Mouse (Mus musculus) embryo, embryonic 9.5 days (tissue): ENCODE measurements around the gene Prlhr.

ENCODE experiments used
- DNase-seq: peaks from one replicate; pipeline ENCODE4 v3.0.0-alpha.2; 2017; ENCODE audit errors: extremely low spot score

Gene Prlhr

DNA sequence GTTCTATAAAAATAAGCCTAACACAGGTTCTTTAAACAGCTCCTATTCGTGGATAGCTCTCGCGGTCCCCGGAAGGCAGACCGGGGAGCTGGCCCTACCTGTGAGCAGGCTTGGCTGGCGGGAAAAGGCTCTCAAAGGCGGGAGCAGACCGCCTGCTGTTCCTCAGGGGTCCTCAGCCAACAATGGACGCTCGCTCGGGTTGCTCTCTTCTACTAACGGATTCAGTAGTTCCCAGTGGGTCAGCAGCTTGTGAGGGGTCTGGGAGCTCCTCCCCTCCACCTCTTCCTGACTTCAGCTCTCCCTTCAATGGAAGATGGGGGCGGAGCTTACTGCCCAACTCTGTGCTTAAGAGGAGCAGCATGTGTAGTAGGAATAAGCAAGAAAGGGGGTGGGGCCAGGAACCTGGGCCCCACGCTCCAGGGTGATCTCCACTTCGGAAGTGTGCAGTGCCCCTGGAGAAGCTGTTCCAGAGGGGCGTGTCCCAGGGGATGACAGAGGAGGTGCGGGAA is at the start of gene Prlhr:
Gene Prlhr (minus strand): TSS at position 51 of the 509 bp plus-strand sequence.
- DNase-seq = no peak

DNA sequence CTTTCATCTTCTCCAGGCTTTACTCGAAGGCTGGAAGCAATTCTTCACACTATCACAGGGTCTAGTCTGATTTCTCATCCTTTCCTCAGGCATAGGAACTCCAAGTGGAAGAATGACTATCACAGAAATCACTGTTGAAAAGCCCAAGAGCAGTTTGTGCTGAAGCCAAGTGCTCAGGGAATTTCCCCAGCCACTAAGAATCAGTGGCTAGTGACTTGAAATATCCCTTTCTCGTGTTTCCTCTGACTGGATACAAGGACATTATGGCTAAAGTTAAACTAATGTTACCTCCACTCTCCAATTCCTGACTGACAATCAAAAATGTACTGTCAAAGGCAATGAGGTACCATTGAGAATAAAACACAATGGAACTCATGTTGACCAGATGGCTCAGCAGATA is 47.0 kb upstream of the Prlhr start:
- DNase-seq = no peak

DNA sequence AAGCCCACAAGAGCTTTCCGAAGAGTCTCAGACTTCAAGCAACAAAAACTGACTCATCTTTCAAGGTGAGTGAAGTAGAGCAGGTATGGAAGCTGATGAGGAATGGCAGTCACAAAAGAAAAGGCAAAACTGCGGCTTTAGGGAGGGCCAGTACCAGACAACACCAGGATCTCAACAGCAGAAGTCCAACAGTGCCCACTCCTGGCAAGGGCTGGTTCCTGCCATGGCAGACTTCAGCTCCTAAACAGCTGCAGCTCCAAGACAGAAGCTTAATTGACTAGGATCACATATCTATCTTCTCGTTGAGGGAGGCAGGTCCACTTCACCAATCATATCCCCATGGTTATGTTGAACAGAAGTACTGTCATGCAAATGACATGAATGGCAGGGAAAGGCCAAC is 45.3 kb upstream of the Prlhr start:
- no peak for DNase-seq

DNA sequence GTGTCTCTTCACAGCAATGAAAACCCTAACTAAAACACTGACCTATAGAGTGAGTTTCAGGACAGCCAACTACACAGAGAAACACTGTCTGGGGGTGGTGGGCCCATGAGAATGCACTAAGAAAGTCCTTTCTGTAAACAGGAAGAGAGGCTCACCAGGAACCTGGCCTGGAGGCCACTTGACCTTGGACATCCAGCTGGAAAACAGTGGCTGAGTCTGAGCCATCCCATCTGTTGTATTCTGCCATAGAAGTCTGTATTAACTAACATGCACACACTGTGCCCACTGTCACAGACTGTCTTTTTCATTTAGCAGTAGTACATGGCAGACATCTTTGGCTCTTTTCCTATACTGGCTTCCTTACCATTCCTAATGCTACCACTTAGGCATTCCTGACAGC is 32.1 kb upstream of the Prlhr start:
- DNase-seq = no peak

DNA sequence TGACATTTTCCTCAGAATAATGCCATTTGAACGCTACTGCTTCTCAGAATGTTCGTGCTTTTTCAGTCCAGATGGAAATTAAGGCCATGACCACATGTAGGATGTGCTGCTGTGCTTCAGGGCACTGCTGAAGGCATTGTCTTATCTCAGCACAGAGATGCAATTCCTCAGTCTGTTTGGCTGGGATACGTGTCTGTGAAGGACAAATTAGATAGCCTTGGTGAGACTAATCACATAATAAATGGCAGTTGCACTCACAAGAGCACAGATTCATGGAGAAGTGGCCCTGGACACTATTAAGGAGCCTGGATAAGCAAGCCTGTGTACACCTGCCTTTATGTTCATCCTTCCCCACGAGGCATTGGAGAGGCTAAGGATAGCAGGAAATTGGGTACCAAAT is 29.1 kb upstream of the Prlhr start:
- DNase-seq = no peak

DNA sequence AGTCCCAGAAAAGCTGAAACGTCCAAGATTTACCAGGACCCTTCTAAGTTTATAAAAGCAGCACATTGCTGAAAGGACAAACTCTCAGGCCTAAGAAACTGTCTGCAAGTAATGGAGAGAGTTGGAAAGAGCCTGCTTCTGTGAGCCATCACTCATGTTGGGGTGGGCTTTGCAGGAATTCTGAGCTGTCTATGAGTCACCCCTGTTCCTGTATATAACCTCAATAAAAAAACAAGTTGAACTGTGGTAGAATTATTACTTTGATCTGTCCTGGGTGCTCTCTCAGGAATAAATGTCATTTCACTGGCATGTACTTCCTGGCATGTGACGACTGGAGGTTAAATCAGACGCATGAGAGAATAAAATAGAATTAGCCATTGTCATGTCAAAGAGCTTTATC is 27.7 kb upstream of the Prlhr start:
- no peak for DNase-seq

DNA sequence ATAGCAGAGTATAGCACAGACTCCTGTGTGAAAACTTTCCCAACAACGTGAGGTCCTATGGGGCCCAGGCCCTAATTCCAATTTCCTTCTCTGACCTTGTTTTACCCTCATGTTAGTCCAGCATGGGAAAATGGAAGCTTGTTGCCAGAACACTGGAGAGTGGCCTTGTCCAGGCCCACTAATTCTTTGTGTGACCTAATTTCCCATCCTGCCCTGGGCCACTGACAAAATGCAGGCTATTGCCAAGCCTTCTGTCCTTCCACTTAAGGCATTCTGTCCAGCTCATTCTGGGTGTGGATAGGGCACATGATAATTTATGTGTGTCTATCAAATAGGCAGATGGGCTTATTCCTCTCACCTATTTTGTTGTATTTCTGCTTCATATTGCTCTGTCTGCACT is 21.5 kb upstream of the Prlhr start:
- no peak for DNase-seq

DNA sequence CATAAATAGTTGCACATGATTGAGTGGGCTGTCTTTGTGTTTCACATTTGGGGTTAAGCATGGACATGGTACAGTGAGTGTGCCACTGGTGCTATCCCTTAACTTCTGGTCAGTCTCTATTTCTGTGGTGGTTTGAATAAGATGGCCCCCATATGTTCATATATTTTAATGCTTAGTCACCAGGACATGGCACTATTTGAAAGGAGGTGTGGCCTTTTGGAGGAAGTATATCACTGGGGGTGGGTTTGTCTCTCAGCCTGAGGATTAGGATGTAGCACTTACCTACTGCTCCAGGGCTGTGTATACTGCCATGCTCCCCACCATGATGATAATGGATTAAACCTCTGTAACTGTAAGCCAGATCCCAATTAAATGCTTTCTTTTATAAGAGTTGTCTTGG is 17.2 kb upstream of the Prlhr start:
- DNase-seq = no peak

DNA sequence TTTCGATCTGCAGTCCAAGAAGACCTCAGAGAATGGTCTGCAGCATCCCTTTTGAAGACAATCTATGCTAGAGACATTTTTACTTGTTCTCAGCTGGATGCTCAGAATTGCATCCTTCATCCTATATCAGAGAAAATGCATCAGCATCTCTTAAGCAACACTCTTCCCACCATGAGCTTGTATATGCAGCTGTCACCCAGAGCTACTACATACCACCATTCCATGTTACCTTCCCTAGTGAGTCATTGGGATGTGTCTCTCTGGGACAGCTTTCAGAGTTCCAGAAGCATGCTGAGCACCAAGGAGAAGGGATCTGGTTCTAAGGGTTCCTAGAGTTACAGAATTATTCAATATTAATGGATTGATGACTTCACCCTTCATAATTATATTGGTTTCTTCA is 10.8 kb upstream of the Prlhr start:
- no peak for DNase-seq

DNA sequence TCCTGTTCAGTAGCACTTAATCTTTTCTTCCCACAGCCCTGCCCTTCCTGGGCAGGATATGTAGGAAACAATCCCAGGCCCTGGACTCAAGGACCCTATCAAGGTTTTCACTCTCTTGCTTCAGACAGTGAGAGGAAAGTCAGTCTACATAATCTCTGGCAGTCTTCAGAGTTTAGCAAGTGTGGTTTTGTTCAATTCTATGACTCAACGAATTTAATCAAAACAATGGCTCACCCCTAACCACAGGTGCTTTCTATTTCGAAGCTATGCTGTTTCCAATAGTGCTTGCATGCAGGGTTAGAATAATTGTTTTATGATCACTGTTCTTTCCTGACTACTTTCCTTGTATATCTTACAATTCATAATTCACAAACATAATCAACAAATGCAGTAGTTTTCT is 9.7 kb upstream of the Prlhr start:
- DNase-seq = no peak

DNA sequence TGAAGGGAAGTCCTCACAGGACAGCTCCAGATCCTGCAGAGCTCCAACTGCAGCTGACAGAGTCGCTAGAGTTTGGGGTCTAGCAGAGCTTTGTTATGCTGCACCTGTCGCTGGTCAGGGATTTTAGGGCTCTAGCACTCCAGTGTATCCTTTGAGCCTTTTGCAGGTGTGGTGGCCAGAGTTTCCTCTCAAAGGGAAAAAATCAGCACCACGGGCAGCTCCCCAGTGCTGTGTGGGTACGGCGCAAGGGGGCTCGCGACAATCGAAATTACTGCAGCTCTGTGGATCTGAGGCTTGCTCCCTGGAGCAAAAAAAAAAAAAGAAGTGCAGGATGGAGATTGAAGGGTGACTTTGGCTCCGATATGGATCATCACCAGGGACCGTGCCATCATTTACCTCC is 742 bp upstream of the Prlhr start:
- peak; percentile 62 for DNase-seq

DNA sequence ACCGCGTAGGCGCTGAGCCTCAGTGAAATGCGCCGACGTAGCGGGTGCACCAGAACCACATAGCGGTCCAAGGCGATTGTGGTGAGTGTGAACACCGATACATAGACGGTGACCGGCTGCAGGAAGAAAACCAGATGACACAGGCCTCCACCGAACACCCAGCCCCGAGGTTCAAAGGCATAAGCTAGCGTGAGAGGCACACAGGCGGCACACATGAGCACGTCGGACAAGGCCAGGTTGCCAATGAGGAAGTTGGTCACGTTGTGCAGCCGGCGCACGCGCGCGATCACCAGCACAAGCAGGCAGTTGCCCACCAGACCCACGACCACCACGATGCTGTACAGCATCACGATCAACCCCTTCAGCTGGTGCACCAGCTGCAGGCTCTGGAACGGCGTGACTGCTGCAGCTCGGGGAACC is 506 bp downstream of the Prlhr start:
- no peak for DNase-seq

DNA sequence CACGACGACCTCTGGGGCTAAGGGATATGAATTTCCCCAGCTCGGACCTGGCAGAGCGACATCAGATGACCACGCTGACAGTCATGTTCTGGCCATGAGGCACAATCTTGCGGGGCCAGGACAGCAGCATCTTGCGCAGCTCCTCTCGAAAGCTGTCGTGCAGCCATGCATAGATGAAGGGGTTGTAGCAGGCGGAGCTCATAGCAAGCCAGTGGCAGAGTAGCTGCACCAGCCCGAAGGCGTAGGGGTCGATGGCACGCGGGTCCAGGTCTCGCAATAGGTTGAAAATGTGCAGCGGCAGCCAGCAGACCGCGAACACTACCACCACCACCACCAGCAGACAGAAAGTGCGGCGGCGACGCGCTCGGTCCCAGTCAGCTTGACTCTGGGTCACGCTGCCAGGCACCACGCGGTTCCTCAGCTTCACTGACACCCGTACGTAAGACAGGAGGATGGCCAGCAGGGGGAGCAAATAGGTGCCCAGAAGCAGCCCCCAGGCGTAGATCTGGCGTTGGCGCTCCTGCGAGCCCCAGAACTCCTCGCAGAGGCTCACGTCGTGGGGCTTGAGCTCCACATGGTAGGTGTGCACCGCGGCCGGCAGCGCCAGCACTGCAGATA is 1.0 kb downstream of the Prlhr start:
- peak; percentile 72 for DNase-seq

DNA sequence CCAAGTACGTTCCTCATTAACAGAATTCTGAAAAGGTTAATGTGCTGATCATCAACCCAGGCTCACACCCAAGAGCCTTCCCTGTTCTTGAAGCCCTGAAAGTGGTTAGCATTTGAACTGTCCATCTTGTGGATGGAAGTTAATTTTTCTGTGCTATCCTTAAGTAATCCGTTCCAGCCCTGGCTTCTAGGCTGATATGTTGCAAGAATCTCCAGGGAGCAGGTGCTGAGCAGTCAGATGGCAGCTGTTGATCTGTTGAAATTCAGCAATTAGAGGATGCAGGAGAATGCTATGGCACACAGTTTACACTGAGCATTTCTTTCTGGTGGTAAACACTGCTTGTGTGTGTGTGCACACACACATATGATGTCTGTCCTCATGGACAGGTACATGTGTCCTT is 2.4 kb downstream of the Prlhr start:
- no peak for DNase-seq

DNA sequence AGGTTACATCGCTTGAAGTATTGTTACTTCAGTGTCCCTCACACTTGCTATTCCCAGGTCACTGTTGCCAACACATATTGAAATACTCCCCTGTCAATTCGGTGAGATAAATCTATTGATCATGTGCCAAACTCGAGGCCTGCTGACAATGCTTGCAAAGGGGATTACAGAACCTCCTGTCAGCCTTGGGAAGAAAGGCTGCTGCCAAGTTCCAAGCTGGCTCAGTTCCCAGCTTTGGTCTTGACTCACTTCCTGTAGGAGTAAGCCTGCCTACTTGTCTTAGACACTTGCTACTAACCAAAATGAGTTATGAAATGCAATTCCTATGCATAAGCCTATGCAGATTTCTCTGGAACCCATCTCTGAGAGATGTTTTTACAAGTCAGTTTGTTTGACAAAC is 4.2 kb downstream of the Prlhr start:
- no peak for DNase-seq

DNA sequence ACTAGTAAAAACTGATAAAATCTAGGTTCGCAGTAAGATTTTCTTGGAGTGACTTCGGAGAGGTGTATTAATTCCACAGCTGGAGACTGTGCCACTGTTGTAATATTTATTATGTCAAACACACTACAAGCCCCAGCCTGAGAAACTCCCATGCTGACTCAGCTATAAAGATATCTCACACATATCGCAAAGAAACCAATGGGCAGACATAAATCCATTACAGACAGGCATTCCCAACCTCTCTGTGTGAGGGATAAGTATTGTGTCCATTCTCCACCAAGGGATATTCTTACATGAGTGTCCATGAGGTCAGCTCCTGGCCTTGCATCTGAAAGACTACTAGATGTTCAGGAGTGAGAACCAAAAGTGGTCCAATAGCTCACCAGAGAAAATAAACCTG is 4.7 kb downstream of the Prlhr start:
- DNase-seq = no peak

DNA sequence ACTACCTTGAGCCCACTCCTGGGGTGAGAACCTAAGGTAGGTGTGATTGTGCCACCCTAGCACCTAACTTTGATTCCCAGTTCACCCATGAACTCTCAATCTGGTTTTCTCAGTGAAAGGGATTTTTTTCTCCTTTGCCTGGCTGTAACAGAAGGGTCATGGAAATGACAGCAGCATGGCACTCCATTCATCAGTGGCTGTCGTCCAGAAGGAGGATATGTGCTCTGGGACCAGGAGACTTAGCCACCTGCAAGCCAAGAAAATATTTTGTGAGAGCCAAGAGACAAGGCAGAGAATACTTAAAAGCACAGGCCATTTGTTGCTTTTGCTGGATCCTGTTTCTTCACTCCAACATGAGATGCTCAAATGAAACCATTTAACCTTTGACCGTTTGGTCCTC is 6.6 kb downstream of the Prlhr start:
- no peak for DNase-seq

DNA sequence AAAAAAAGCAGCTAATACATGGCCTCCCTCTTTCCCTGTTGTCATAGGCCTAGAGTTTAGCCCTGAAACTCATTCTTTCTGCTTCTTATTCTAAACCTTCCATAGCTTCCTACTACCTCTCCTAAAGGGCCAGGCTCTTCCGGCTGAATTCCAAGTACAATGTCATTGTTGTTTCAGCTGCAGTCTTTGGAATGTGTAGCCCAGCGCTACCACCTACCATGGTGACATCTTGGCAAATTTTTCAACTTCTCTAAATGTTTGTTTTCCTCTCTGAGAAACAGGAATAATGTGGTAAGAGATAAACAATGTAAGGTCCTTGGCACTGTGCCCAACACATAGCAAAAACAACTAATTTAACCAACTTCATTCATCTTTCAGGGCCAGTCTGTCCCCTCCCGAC is 8.4 kb downstream of the Prlhr start:
- no peak for DNase-seq

DNA sequence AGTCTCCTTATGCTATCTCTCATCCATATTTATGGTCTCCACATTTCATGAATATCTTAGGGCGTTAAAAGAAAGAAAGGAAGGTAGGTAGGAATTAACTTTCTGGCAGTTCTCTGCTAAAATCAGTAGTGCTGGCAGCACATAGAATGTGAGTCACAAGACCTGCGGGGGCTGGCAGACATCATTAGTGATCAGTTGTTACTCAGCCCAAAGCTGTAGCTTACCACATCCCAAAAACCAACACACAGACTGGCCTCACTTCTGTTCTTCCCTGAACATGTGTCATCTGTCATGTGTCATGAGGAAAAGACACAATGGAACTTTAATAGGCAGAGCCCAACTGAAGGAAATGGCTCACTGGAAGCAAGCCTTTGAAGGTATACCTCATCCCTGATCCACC is 9.0 kb downstream of the Prlhr start:
- DNase-seq = no peak

DNA sequence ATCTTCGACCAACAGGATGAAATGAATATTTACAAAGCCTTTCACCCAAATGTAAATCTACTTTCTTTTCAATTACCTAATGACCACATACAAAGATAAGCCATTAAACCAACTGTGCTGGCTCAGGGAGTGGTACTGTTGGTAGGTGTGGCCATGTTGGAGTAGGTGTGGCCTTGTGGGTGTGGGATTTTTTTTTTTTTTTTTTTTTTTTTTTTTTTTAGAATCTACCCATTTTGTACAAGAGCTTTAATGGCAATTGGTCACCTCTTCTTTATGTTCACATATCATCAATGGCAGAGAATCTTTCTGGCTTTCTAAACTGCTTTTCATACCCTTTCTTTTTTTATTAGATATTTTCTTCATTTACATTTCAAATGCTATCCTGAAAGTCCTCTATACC is 12.3 kb downstream of the Prlhr start:
- no peak for DNase-seq

DNA sequence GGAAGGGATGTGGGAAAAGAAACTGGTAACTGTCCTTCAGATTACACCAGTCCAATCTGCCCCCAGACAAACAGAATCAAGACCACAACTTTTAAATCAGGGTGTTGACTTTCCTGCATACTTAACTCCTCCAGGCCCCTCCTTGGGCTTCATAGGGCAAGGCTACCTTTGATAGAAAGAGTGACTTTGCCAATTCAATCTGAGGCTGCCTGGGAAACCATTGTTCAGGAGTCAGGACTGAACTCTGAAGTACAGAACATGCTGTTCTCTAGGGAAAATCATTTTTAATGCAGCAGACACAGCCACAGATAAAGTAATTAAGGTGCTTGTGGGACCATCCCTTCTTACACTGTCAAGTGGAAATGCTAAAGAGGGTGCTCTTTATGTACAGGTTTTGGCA is 27.6 kb downstream of the Prlhr start:
- no peak for DNase-seq

DNA sequence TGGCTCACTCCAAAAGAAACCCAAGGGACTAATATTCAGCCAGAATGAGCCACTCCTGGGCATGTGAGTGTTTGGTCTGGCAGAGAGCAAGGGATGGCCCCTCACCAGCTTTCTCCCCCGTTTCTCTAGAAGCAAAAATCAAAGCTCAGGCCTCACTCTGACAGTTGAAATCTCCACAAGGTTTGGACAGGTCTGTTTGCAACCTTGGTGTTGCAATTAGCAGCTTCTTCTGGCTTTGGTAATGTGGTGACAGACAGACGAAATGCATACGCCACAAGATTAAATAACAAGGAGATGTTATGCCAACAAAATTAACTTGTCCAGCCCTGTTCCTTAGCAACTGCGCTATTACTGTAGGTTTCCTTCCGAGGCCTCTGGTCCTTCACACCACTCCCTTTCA is 28.0 kb downstream of the Prlhr start:
- no peak for DNase-seq

DNA sequence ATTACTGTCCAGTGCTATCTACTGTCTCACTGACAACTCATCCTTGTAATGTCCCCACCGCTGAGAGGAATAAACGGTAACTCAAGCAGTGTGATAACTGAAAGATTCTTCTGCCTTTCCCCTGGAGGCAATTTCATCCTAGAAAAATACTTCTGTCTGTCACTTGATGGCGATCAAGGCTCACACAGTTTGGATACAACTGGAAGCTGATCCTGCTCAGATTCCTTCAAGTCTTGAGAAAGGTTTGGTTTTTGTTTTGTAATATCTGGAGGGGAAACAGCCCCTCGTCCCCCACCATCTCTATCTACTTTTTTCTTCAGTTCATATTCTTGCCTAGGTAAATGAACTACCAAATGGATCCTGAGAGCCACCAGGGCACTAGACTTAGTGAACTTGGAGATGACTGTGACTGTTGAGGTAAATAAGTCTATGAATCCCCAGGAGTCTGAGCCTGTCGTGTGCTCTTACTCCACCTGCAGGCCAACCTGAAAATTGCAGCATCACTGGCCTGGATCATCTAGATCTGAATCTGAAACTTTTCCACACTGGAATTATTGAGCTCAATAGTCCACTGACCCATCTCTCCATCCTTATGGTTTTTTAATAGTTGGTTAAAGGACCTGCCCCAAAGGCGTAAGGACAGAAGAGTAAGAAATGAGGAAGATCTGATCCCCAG is 30.4 kb downstream of the Prlhr start:
- no peak for DNase-seq
